In genomic region chr4:138074896-138075584, GRCm38 (mm10) we compare ENCODE assay signal across 23 mouse cellular contexts.
DNase-seq lines count a peak whose midpoint lies in the region; ATAC-seq and TF ChIP-seq lines count a peak whose summit lies in the region.
"Had no signal": no experiment of that assay in that cellular context is flagged by ENCODE, and none has a peak within 500 bp of the region (broad histone marks: within the 10 kb centered on the region; RNA-seq: fewer than 3 reads in every experiment).

No protein-coding gene starts in this region.

- H3K36me3 ChIP-seq in midbrain, embryonic 16.5 days (ENCODE audit: control insufficient read depth, insufficient read depth, low read length): no peaks in the 10 kb centered on the region
- peaks cover 14% of the 10 kb centered on the region; the same call in 1 of the 2 replicates for H3K36me3 ChIP-seq in midbrain, embryonic 14.5 days (ENCODE audit: control insufficient read depth, insufficient read depth, low read length)
- H3K36me3 ChIP-seq: heart, embryonic 15.5 days; hindbrain, embryonic 15.5 days had no signal

- TF ChIP-seq CTCF in gastrocnemius, adult 2 months (IDR thresholded peaks at IDR 0.05): no peak

- 0 out of 2 replicates have a peak, but pooled peaks have one; percentile 36 for ATAC-seq in midbrain, embryonic 16.5 days
- ATAC-seq in midbrain, embryonic 14.5 days (ENCODE audit: low FRiP score, low TSS enrichment): no peak
- ATAC-seq: activated CD4-positive, CD25-positive, alpha-beta regulatory T cell, adult 4 months; forebrain, embryonic 16.5 days; Patski had no signal

- no peak overlapping the region for H3K9ac ChIP-seq in midbrain, embryonic 16.5 days (ENCODE audit: low read depth, low read length)
- H3K9ac ChIP-seq in midbrain, embryonic 14.5 days (replicated peaks; ENCODE audit: low read length): no peak overlapping the region
- H3K9ac ChIP-seq: embryonic facial prominence, embryonic 13.5 days; forebrain, embryonic 12.5 days; heart, embryonic 15.5 days; hindbrain, embryonic 15.5 days had no signal

- peak; percentile 62 for DNase-seq in gastrocnemius, adult 2 months
- no peak for DNase-seq in gastrocnemius, postnatal 36 days
- no peak for DNase-seq in midbrain, embryonic 14.5 days
- peak; percentile 20 for DNase-seq in 416B (ENCODE audit: low read depth)
- peak; percentile 44 for DNase-seq in brain, adult 2 months (ENCODE audit: low read depth, low spot score)
- no peak for DNase-seq in kidney, postnatal 25 days
- no peak for DNase-seq in right cerebral cortex, postnatal 25 days
- DNase-seq: adrenal gland, postnatal 36 days; cerebellum, adult 11 months; cerebellum, adult 9-11 months; cerebellum, postnatal 36 days; heart, adult 2 months; heart, postnatal 14 days had no signal

- intact Hi-C loops in gastrocnemius, adult 2 months (cut with DNase I): loop anchor here (5.0 kb wide), 1 partner anchor 38 kb away; no protein-coding TSS in a partner anchor
- intact Hi-C loops in gastrocnemius, postnatal 36 days (cut with DNase I): no loop called here

- H3K9me3 ChIP-seq in midbrain, embryonic 16.5 days (replicated peaks; ENCODE audit: control insufficient read depth, low read length, poor library complexity, severe bottlenecking): no peaks in the 10 kb centered on the region
- no peaks in the 10 kb centered on the region for H3K9me3 ChIP-seq in midbrain, embryonic 14.5 days (ENCODE audit: control insufficient read depth, low read length)
- H3K9me3 ChIP-seq: embryonic facial prominence, embryonic 13.5 days; forebrain, embryonic 12.5 days; heart, embryonic 15.5 days; hindbrain, embryonic 10.5 days; hindbrain, embryonic 15.5 days had no signal

- H3K4me2 ChIP-seq in midbrain, embryonic 16.5 days (ENCODE audit: low read length): no peak overlapping the region
- no peak overlapping the region for H3K4me2 ChIP-seq in midbrain, embryonic 14.5 days (ENCODE audit: low read length)
- H3K4me2 ChIP-seq: embryonic facial prominence, embryonic 13.5 days; forebrain, embryonic 12.5 days; heart, embryonic 11.5 days; heart, embryonic 15.5 days; hindbrain, embryonic 15.5 days had no signal

- peak overlapping the region; percentile 96 for H3K27ac ChIP-seq in gastrocnemius, adult 2 months
- H3K27ac ChIP-seq in midbrain, embryonic 16.5 days (ENCODE audit: low read length): no peak overlapping the region
- H3K27ac ChIP-seq in midbrain, embryonic 14.5 days (replicated peaks; ENCODE audit: low read depth, low read length): no peak overlapping the region
- H3K27ac ChIP-seq: embryonic facial prominence, embryonic 13.5 days; forebrain, embryonic 12.5 days; heart, adult 2 months; heart, embryonic 15.5 days; hindbrain, embryonic 10.5 days; hindbrain, embryonic 15.5 days had no signal

- WGBS in midbrain, embryonic 16.5 days: 73% methylated on average over 6 of the region's 6 CpGs
- 71% methylated on average over 6 of the region's 6 CpGs for WGBS in midbrain, embryonic 14.5 days

- H3K27me3 ChIP-seq in midbrain, embryonic 16.5 days (ENCODE audit: control insufficient read depth, insufficient read depth, low read depth, low read length): no peaks in the 10 kb centered on the region
- H3K27me3 ChIP-seq in midbrain, embryonic 14.5 days (ENCODE audit: control insufficient read depth, insufficient read depth, low read length): no peaks in the 10 kb centered on the region
- H3K27me3 ChIP-seq: embryonic facial prominence, embryonic 13.5 days; forebrain, embryonic 12.5 days; heart, embryonic 15.5 days; hindbrain, embryonic 15.5 days; Patski had no signal

- H3K4me1 ChIP-seq in midbrain, embryonic 16.5 days (ENCODE audit: control insufficient read depth, insufficient read depth, low read length): peaks cover 7% of the 10 kb centered on the region; the same call in 1 of the 2 replicates
- H3K4me1 ChIP-seq in midbrain, embryonic 14.5 days (ENCODE audit: control insufficient read depth, insufficient read depth, low read length): no peaks in the 10 kb centered on the region
- H3K4me1 ChIP-seq: embryonic facial prominence, embryonic 13.5 days had no signal

- peak overlapping the region; percentile 61 for H3K4me3 ChIP-seq in gastrocnemius, adult 2 months
- H3K4me3 ChIP-seq in midbrain, embryonic 16.5 days (ENCODE audit: low read depth, low read length): no peak overlapping the region
- H3K4me3 ChIP-seq in midbrain, embryonic 14.5 days (replicated peaks; ENCODE audit: low read depth, low read length): no peak overlapping the region
- H3K4me3 ChIP-seq: embryonic facial prominence, embryonic 13.5 days; forebrain, embryonic 12.5 days; heart, adult 2 months; heart, embryonic 15.5 days; hindbrain, embryonic 10.5 days; hindbrain, embryonic 15.5 days had no signal

Comparison
In these comparisons a context has a peak if more than half of its experiments do, and no peak if none do; other contexts are left out.
1. DNase-seq: peak in gastrocnemius, adult 2 months (single experiment), 416B (single experiment) and brain, adult 2 months (single experiment); none in gastrocnemius, postnatal 36 days (0 of 2), midbrain, embryonic 14.5 days (single experiment), kidney, postnatal 25 days (0 of 2) and right cerebral cortex, postnatal 25 days (single experiment).